Comparison of ENCODE assay signal across 1 mouse cellular context in the genomic region with DNA sequence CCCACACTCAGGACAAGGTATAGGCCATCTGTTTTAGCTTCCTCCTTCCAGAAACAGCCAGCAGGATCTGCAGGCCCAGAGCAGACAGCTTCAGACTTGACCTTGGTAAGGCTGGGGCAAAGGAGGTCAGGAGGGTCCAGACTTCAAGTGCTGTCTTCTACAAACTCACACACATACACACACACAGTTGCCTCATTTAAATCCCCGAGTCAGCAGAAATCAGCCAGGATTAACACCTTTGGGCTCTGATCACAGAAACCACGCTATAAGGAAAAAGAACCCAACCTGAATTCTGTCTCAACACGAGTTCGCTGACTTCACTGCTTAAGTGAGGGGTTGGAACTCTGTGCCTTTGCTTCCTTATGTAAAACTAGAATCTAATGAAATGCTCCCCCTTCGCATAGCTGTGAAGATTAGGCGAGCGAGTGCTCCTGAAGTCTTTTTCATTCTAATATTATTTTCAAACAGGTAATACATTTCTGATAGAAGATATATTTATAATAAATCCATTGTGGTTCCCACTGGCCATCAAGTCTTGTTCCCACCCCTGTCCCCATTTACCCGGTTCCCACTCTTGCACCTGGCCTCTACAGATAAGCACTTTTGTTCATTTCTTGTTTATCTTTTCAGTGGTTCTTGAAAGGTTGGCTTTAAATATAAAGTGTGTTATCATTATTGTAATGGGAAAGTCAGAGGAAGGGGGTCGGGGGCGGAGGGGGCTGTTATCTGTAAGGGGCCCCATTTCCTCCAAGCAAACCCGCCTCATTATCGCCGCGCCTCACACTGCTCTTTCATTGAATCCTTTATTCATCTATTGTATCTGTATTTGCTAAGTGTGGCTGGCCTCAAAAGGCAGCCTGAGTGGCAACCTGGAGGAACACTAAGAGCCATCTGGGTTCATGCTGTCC.
TF ChIP-seq lines count a peak whose summit lies in the region.

No protein-coding gene starts in this region.

TF ChIP-seq in MEL, 35 proteins besides CTCF, POLR2A, EP300 and RAD21 (continued from another document):
- peak; percentile 77 for TF ChIP-seq POLR2AphosphoS2 (IDR thresholded peaks at IDR 0.05; ENCODE audit: low read length)
- TF ChIP-seq MXI1 (IDR thresholded peaks at IDR 0.05; ENCODE audit: low read depth, low read length), result peak; percentile 66; the same call in 1 of the 2 replicates
- TF ChIP-seq ZKSCAN1 (IDR thresholded peaks at IDR 0.05; ENCODE audit: low read depth, low read length), result no peak; the same call in 1 of the 2 replicates
- peak; percentile 76 for TF ChIP-seq MYB (IDR thresholded peaks at IDR 0.05; ENCODE audit: low read depth, low read length)
- TF ChIP-seq CHD1 (IDR thresholded peaks at IDR 0.05; ENCODE audit: low read depth, low read length), result no peak
- no peak for TF ChIP-seq MAX (IDR thresholded peaks at IDR 0.05; ENCODE audit: low read length)
- peak; percentile 96 for TF ChIP-seq GATA1 (IDR thresholded peaks at IDR 0.05; ENCODE audit: low read depth, low read length)
- TF ChIP-seq NRF1 (IDR thresholded peaks at IDR 0.05; ENCODE audit: insufficient read depth, low read depth, low read length, poor library complexity, severe bottlenecking), result no peak
- TF ChIP-seq USF2 (IDR thresholded peaks at IDR 0.05; ENCODE audit: borderline replicate concordance in 1 of 2, insufficient read depth in 1 of 2, low read depth in 1 of 2, low read length in 2 of 2), result no peak
- peak; percentile 96 for TF ChIP-seq ETS1 (IDR thresholded peaks at IDR 0.05; ENCODE audit: low read depth, low read length)
- TF ChIP-seq JUND (IDR thresholded peaks at IDR 0.05; ENCODE audit: low read depth, low read length), result 0 out of 2 replicates have a peak, but pooled peaks have one; percentile 42
- TF ChIP-seq TCF12 (IDR thresholded peaks at IDR 0.05; ENCODE audit: low read depth, low read length), result peak; percentile 100
- peak; percentile 61; the same call in 1 of the 2 replicates for TF ChIP-seq E2F4 (IDR thresholded peaks at IDR 0.05; ENCODE audit: borderline replicate concordance, low read depth, low read length)
- TF ChIP-seq ZMIZ1 (IDR thresholded peaks at IDR 0.05; ENCODE audit: low read depth, low read length), result peak; percentile 88
- no peak for TF ChIP-seq USF1 (IDR thresholded peaks at IDR 0.05; ENCODE audit: low read depth, low read length)
